Mouse (Mus musculus) lung, postnatal 0 days (tissue): ENCODE results near the gene Cinp.

Source experiments
- CTCF ChIP-seq: IDR thresholded peaks from 2 replicates; pipeline ENCODE4 v1.5.1; 2016; ENCODE audit warnings: antibody characterized with exemption, mild to moderate bottlenecking
- EP300 ChIP-seq: IDR thresholded peaks from 2 replicates; pipeline ENCODE4 v1.6.1; 2016; ENCODE audit warnings: antibody characterized with exemption, mild to moderate bottlenecking, control low read depth

GRCm38 (mm10) chr12:110920254-110920653 is 31.3 kb upstream of the Cinp start:
- TF ChIP-seq CTCF (no peak), EP300 (no peak)
